Mouse (Mus musculus) midbrain, postnatal 0 days (tissue): ENCODE measurements at regions not wholly inside any gene's neighbourhood (a gene's known extent, or its start where the extent isn't known, plus 50 kb on each side); places are given as distances from the start of the nearest gene placed in this dataset.

Experiments used
- ATAC-seq: fragments of 200-750 bp; cut with Nextera tagmentation; 2 replicates; pipeline ENCODE4 v1.8.0; 2017; ENCODE audit warnings: moderate number of reproducible peaks, mild to moderate bottlenecking, moderate TSS enrichment, moderate library complexity; ENCODE audit not compliant: low FRiP score
- DNase-seq: peaks from one replicate; pipeline ENCODE4 v3.0.0-alpha.2; 2015; ENCODE audit warnings: low spot score
- H3K27ac ChIP-seq: fragments of 300-500 bp; sonication (generic); 2 replicates; pipeline ENCODE4 v1.5.1; 2014; ENCODE audit warnings: low read depth, mild to moderate bottlenecking, low read length, mixed read lengths
- H3K27me3 ChIP-seq: fragments of 300-500 bp; sonication (generic); 2 replicates; pipeline ENCODE4 v1.6.1; 2014; ENCODE audit warnings: low read length, control low read depth, mixed read lengths; ENCODE audit not compliant: insufficient read depth
- H3K36me3 ChIP-seq: fragments of 300-500 bp; sonication (generic); 2 replicates; pipeline ENCODE4 v1.6.1; 2014; ENCODE audit warnings: low read length, control low read depth, mixed read lengths; ENCODE audit not compliant: insufficient read depth
- H3K4me1 ChIP-seq: fragments of 300-500 bp; sonication (generic); 2 replicates; pipeline ENCODE4 v1.6.1; 2014; ENCODE audit warnings: mild to moderate bottlenecking, control low read depth, antibody characterized with exemption, low read length, mixed read lengths; ENCODE audit not compliant: insufficient read depth
- H3K4me2 ChIP-seq: fragments of 300-500 bp; sonication (generic); 2 replicates; pipeline ENCODE4 v1.6.1; 2014; ENCODE audit warnings: low read depth, mild to moderate bottlenecking, low read length, mixed read lengths; ENCODE audit not compliant: poor library complexity, severe bottlenecking
- H3K4me3 ChIP-seq: fragments of 300-500 bp; sonication (generic); 2 replicates; pipeline ENCODE4 v1.5.1; 2014; ENCODE audit warnings: low read depth, mild to moderate bottlenecking, low read length, moderate library complexity
- H3K9ac ChIP-seq: fragments of 300-500 bp; sonication (generic); replicated peaks from 2 replicates; pipeline ENCODE4 v1.6.1; 2014; ENCODE audit warnings: mild to moderate bottlenecking, low read length, moderate library complexity, mixed read lengths; ENCODE audit not compliant: poor library complexity, severe bottlenecking
- H3K9me3 ChIP-seq: fragments of 300-500 bp; sonication (generic); 2 replicates; pipeline ENCODE4 v1.6.1; 2016; ENCODE audit warnings: low read length, control low read depth
- CTCF ChIP-seq: IDR thresholded peaks from 2 replicates; pipeline ENCODE4 v1.5.1; 2016; ENCODE audit warnings: antibody characterized with exemption, mild to moderate bottlenecking
- WGBS: fragments of 180-500 bp; shearing (Covaris S2); extraction: QIAGEN DNeasy Blood & Tissue Kit; methylation state at CpG from one replicate; pipeline ENCODE4 v1.1.7; 2014; 5-methylcytosine and 5-hydroxymethylcytosine counted together

- peak; percentile 50 for DNase-seq
- TF ChIP-seq CTCF: peak; percentile 74
- Histone ChIP-seq H3K9ac (no peak overlapping the region), H3K9me3 (no peaks in the 10 kb centered on the region), H3K4me2 (no peak overlapping the region), H3K27ac (no peak overlapping the region), H3K27me3 (no peaks in the 10 kb centered on the region), H3K36me3 (no peaks in the 10 kb centered on the region), H3K4me1 (no peaks in the 10 kb centered on the region), H3K4me3 (no peak overlapping the region)
- WGBS: 39% methylated on average over 3 of the region's 3 CpGs
- no peak; the same call in 1 of the 2 replicates for ATAC-seq
These were observed 549.0 kb upstream of the Lcorl start for GRCm38 (mm10) chr5:46406404-46406803.

GRCm38 (mm10) chr5:46386591-46386990, 529.2 kb upstream of the Lcorl start:
- no peak for TF ChIP-seq CTCF
- Histone ChIP-seq H3K4me1 (no peaks in the 10 kb centered on the region), H3K4me3 (no peak overlapping the region), H3K36me3 (no peaks in the 10 kb centered on the region), H3K4me2 (no peak overlapping the region), H3K27ac (no peak overlapping the region), H3K9me3 (no peaks in the 10 kb centered on the region), H3K9ac (no peak overlapping the region), H3K27me3 (no peaks in the 10 kb centered on the region)
- 67% methylated on average over 2 of the region's 2 CpGs for WGBS
- DNase-seq (no peak), ATAC-seq (no peak)

- Histone ChIP-seq H3K27ac (no peak overlapping the region), H3K9me3 (no peaks in the 10 kb centered on the region), H3K4me3 (no peak overlapping the region), H3K27me3 (no peaks in the 10 kb centered on the region), H3K4me1 (no peaks in the 10 kb centered on the region), H3K36me3 (no peaks in the 10 kb centered on the region), H3K9ac (no peak overlapping the region), H3K4me2 (no peak overlapping the region)
- DNase-seq (no peak), ATAC-seq (no peak)
- TF ChIP-seq CTCF: no peak
- WGBS: 86% methylated on average over 1 of the region's 1 CpGs
These were observed 509.9 kb upstream of the Lcorl start for GRCm38 (mm10) chr5:46367328-46367727.

- DNase-seq: no peak
- Histone ChIP-seq H3K4me3 (no peak overlapping the region), H3K9ac (no peak overlapping the region), H3K36me3 (no peaks in the 10 kb centered on the region), H3K4me2 (no peak overlapping the region), H3K27me3 (no peaks in the 10 kb centered on the region), H3K4me1 (no peaks in the 10 kb centered on the region), H3K9me3 (no peaks in the 10 kb centered on the region), H3K27ac (no peak overlapping the region)
- no peak for ATAC-seq
- WGBS: 95% methylated on average over 2 of the region's 2 CpGs
- TF ChIP-seq CTCF: no peak
These were observed 506.2 kb upstream of the Lcorl start for GRCm38 (mm10) chr5:46363661-46364060.

- Histone ChIP-seq H3K36me3 (no peaks in the 10 kb centered on the region), H3K27ac (no peak overlapping the region), H3K4me3 (no peak overlapping the region), H3K4me1 (no peaks in the 10 kb centered on the region), H3K27me3 (no peaks in the 10 kb centered on the region), H3K4me2 (no peak overlapping the region), H3K9ac (no peak overlapping the region), H3K9me3 (no peaks in the 10 kb centered on the region)
- ATAC-seq: no peak
- no peak for TF ChIP-seq CTCF
- no peak for DNase-seq
- 76% methylated on average over 1 of the region's 1 CpGs for whole genome bisulfite sequencing
These were observed 504.2 kb upstream of the Lcorl start for GRCm38 (mm10) chr5:46361637-46362036.

GRCm38 (mm10) chr5:46348448-46348847, 491.0 kb upstream of the Lcorl start:
- Histone ChIP-seq H3K4me2 (no peak overlapping the region), H3K27ac (no peak overlapping the region), H3K9ac (no peak overlapping the region), H3K4me1 (no peaks in the 10 kb centered on the region), H3K36me3 (no peaks in the 10 kb centered on the region), H3K9me3 (no peaks in the 10 kb centered on the region), H3K4me3 (no peak overlapping the region), H3K27me3 (no peaks in the 10 kb centered on the region)
- ATAC-seq: no peak
- 65% methylated on average over 5 of the region's 5 CpGs for WGBS
- no peak for DNase-seq
- TF ChIP-seq CTCF: no peak
